Mouse (Mus musculus): Measurements from ENCODE around the gene Btbd16. TPM values are rescaled to one million over a fixed set of nuclear protein-coding genes. Genes with fewer than 3 reads are reported as not detected.

Gene Btbd16
- total RNA-seq, 2 experiments from 2014 or later = not detected

DNA sequence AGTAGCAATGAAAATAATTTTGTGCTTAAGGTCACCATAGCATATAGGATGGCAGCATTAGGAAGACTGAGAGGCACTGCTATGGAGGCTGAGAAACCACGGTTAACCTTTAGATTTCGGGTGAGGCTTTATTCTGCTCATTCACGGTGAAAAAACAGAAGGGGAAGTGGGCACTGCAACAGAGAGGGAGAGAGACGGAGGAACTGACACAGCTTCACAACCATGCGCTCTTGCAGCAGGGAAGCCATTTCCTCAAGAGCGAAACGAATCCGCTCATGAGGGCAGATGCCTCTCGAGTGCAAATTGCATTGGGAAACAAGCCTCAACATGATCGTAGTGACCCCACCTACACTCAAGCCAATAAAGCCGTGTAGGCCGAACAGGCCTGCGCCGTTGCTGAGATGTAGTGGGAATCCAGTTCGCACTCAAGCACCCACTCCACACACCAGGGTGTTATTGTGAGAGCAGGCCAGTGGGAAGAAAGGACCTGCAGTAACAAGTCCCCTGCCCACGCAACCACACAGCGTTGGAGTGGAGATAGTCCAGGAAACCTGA is 73.4 kb downstream of the Btbd16 start:
- intact Hi-C loops (cut with DNase I) = no loop called here
- DNase-seq (ENCODE audit: low spot score) = no peak

DNA sequence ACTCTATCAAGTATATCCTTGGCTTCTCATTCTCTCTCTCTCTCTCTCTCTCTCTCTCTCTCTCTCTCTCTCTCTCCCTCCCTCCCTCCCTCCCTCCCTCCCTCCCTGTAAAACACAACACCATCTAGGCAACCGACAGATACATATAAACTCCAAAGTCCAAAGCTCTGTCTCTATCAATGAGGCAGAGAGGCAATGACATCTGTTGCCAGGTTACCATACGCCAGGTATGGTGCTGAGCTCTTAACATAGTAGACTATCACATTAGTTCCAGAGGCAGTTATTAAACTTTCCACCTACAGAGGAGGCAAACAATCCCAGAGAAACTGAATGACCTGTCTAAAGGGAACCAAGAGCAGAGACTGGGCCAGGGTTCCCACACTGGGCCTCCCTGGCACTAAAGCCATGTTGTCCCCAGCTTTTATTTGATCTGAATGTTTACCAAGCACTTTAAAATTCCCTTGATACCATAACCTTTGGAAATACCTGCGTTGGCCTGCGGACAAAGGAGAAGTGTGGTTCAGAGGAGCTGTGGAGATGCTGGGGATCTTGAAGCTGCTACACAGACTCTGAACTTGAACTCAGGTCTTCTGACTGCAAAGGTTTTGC is 80.9 kb downstream of the Btbd16 start:
- DNase-seq (ENCODE audit: low spot score) = no peak
- intact Hi-C loops (cut with DNase I) = no loop called here

DNA sequence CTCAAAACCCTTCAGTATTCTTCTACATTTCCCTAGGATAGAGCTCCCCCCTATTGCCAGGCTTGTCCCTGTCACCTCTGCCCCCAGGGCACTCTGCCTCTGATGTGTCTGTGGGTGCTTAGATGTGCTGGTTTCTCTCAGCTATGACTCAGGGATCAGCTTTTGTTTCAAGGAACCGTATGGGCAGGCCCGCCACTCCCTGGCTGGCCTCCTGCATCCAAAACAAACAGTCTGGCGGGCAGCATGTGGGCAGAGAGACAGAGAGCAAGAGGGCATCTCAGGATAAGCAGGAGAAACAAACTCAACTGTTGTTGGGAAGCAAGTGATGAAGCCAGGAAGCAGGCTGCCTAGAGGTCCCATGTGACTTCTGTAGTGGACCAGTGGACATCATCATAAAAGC is 81.8 kb downstream of the Btbd16 start:
- DNase-seq (ENCODE audit: low spot score) = peak; percentile 32
- intact Hi-C loops (cut with DNase I) = no loop called here

DNA sequence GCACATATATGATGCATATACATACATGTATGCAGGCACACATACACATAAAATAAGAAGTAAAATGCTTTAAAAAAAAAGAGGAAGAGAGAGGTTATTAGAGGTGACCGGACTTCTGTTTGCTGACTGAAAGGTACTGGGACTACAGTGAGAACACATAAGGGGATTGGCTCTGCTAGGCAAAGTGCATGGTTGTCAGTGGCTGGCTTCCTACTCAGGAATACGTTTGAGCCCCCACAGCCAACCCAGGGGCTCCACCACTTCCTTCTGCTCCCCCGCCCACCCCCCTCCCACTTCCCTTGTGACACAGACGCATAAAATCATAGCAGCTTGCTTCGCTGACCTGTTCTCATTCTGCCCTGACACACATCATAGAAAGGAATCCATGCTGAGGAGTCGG is 84.1 kb downstream of the Btbd16 start:
- no peak for DNase-seq (ENCODE audit: low spot score)
- intact Hi-C loops (cut with DNase I) = no loop called here

DNA sequence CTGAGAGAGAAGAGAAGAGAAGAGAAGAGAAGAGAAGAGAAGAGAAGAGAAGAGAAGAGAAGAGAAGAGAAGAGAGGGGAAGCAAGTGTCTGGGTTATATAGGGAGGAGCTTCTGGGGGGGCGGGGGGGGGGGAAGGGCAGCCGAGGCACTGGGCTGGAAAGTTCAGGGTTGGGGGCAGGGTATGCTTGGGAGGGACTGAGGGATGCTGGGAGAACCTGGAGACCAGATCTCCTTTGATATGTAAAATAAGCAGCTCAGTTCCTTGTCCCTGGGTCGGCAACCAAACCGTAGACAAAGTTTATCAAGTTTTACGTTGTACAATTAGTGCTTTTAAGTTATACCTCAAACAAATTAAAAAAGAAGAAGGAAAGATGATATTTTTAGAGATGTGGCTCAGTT is 86.1 kb downstream of the Btbd16 start:
- intact Hi-C loops (cut with DNase I) = loop anchor here (5.0 to 10.0 kb wide), 2 partner anchors 33 to 335 kb away; partner anchors contain the start of gene Ate1

DNA sequence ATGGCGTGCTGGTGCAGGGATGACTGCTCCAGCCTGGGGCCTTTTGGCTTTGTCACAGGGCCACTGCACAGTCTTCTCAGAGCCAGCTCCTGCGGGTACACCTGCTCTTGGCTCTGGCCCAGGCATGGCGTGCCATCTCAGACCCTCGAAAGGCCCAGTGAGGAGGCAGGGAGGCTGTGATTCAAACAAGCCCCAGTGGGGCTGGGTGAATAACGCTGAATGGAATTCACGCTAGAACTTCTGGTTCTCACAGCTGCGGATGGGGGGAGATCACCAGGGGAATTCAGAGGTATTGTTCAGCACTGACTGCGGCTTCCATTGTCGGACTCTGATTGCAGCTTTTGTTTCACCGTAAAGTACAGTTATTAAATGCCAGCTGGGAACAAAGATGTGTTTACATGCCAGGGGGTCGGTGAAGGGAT is 86.9 kb downstream of the Btbd16 start:
- no peak for DNase-seq (ENCODE audit: low spot score)
- intact Hi-C loops (cut with DNase I) = loop anchor here (5.0 to 10.0 kb wide), 2 partner anchors 33 to 336 kb away; partner anchors contain the start of gene Ate1

More for the DNA sequence above, 86.1 kb downstream of the Btbd16 start:
- no peak for DNase-seq (ENCODE audit: low spot score)

DNA sequence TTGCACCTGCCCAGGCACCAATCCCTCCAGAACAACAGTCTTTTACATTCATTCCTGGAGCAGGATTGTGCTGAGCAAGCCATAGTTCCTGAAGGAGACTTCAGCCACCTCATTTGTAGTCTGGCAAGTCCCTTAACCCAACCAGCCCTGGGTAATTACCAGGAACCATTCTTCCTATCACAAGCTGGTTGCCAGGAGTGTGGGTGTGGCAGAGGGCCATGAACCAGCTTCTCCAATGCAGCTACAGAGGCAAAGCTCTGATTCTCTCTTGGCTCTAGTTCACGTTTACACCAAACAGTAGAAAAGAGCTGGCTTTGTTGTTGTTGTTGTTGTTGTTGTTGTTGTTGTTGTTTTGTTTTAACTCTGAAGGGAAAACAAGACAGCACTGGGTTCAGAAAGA is 88.6 kb downstream of the Btbd16 start:
- DNase-seq (ENCODE audit: low spot score) = no peak
- intact Hi-C loops (cut with DNase I) = loop anchor here (5.0 to 10.0 kb wide), 2 partner anchors 35 to 338 kb away; partner anchors contain the start of gene Ate1

DNA sequence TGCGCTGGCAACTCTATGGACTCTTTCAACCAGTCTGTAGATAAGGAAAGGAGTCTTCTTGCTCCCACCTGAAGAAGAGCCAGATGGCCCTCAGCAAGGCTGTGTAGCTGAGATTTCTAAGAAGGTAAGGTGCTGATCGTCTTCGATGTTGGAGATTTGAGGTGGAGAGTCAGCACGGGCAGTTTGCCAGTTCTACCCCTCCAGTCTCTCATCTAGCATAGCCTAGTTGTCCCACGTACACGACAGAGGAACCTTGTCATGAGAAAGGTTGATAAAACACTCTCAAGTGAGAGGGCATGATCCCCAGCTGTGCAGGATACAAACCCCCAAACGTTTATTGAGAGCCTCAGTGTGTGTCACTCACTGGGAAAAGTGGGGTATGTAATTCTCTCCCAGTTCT is 90.8 kb downstream of the Btbd16 start:
- no peak for DNase-seq (ENCODE audit: low spot score)
- intact Hi-C loops (cut with DNase I) = loop anchor here (5.0 to 10.0 kb wide), 2 partner anchors 37 to 340 kb away; partner anchors contain the start of gene Ate1

DNA sequence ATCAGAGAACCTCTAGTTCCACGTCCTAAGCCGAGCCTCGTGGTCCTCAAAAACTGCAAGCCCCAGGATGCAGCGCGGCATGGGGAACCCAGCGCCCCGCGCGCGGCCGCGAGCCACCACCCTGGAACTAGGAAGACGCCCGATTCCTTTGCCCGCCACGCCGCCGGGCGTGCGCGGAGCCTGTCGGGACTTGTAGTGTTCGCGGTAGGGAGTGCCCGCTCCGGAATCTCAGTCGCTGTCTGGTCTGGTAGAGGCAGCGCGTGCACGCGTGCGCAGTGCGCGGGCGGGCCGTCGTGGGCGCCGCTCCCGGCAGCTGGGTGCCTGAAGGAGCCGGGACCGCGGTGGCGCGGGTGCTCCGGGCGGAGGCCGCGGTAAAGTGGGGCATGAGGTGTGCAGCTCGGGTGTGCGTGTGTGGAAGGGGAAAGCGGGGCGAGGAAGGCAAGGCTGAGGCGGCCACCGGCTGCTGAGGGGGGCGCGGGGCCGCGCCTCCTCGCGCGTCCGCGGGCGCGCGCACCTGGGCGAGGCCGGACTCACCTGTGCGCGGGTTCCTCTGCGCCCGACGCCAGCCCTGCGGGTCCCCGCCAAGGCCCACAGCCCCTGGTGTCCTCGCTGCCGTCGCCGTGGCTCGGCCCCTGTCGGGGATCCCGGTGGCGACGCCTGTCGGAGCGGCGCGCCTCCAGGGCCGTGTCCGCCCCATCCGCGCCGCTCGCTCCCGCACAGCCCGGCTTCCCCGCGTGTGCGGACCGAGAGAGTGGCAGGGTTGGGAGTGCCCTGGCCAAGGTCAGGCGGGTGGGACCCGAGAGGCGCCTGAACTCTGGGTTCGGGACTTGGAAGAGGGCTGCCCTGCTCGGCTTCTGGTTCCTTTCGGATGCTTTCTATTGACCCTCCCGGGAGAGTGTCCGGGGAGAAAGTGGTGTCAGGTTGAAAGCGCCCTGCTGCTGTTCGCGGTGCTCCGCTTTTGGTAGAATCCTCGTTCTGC is 92.0 kb downstream of the Btbd16 start, which contains the start of gene Plekha1:
Gene Plekha1 (plus strand): TSS at position 144 of the 979 bp plus-strand sequence.
- peak; percentile 98 for DNase-seq (ENCODE audit: low spot score)
- intact Hi-C loops (cut with DNase I) = loop anchor here (10.0 kb wide), 1 partner anchor 341 kb away; the partner anchor contains the start of gene Ate1

DNA sequence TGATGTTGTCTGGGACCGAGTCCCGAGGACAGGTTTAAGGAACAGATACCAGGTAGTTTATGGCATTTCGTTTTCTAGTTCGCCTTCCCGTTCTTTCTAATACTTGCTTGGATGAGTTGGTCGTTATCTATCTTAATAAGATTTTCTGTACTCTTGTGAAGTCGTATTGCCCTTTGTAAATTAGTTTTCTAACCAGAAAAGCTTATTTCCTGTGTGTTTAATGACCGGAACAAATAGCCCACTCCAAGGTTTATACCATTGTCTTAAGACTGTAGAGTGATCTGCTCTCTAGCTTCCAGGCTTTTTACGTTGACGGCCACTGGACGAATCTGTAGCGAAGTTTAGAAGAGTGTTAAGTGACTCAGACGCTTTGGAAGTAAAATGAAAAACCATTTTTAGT is 92.8 kb downstream of the Btbd16 start:
- intact Hi-C loops (cut with DNase I) = loop anchor here (10.0 kb wide), 1 partner anchor 342 kb away; the partner anchor contains the start of gene Ate1
- no peak for DNase-seq (ENCODE audit: low spot score)

DNA sequence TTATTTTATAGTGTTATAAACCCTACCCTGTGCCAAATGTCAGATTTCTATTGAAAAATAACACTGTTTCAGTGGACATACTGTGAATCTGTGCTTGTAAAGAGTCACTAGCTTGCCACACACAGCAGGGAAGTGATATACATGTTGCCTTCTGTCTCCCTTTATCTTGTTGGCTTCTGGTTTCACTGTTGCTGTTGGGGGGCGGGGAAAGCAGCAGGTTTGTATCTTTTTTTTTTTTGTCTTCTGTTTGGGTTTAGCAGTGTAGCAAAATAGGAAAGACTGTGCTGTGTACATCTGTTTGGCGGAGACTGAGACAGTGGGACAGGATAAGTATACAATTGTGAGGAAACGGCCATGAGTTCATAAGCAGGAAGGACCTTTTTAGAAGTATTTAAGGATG is 93.4 kb downstream of the Btbd16 start:
- DNase-seq (ENCODE audit: low spot score) = no peak
- intact Hi-C loops (cut with DNase I) = loop anchor here (10.0 kb wide), 1 partner anchor 342 kb away; the partner anchor contains the start of gene Ate1

Other genes starting within 250 kb of the Btbd16 start
- 10 to 100 TPM; 38.5 to 46.1 TPM for gene Nsmce4a, start 201.0 kb upstream of the Btbd16 start, total RNA-seq (2021)
- 100 to 1,000 TPM; 364 to 380 TPM for gene Tacc2, start 196.6 kb upstream of the Btbd16 start, total RNA-seq (2021)
- gene Plekha1, start 91.7 kb downstream of the Btbd16 start, total RNA-seq (2021) = 10 to 100 TPM; 37.3 to 42.6 TPM
- gene Htra1, start 162.0 kb downstream of the Btbd16 start, total RNA-seq (2021) = 100 to 1,000 TPM; 122 to 142 TPM